Mouse (Mus musculus): ENCODE measurements at regions not wholly inside any gene's neighbourhood (a gene's known extent, or its start where the extent isn't known, plus 50 kb on each side); places are given as distances from the start of the nearest gene placed in this dataset.

DNA sequence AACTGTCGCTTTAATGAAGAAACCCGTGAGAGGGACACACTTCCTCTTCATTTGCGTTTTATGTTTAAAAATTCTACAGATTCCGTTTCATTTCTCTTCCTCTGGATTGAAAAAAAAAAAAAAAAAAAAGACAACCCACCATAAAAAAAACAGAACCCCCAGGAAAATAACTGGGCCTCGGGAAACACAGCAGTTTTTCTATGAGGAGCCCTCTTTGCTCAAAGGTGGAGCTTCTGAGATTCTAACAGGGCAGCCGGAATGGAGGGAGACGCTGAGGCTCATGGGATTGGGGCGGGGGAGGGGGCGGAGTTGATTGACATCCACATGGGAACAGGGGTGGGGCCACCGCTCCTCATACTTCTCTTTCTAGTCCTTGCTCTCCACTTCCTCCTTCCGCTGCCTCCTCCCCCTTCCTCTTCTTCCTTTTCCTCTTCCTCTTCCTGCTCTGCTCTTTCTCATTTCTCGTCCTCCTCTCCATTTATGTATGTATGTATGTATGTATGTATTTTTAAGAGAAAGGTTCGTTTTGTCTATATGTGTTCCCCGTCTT lies 174.1 kb upstream of the Mrps10 start:
- H3K36me3 ChIP-seq (ENCODE audit: control insufficient read depth, insufficient read depth, low read length) = no peaks in the 10 kb centered on the region
- H3K27me3 ChIP-seq (ENCODE audit: control insufficient read depth, insufficient read depth, low read length) = no peaks in the 10 kb centered on the region
- no peak overlapping the region for H3K4me3 ChIP-seq (ENCODE audit: low read depth, low read length)
- no peaks in the 10 kb centered on the region for H3K9me3 ChIP-seq (replicated peaks; ENCODE audit: control insufficient read depth, low read length)
- peaks cover 32% of the 10 kb centered on the region for H3K4me1 ChIP-seq (ENCODE audit: control insufficient read depth, insufficient read depth, low read length)
- WGBS (ENCODE audit: insufficient replicate concordance) = 86% methylated on average over 14 of the region's 14 CpGs
- H3K4me2 ChIP-seq = no peak overlapping the region
- H3K9ac ChIP-seq (ENCODE audit: low read depth, low read length) = no peak overlapping the region
- H3K27ac ChIP-seq (ENCODE audit: low read depth, low read length) = no peak overlapping the region
- no peak for ATAC-seq (replicated peaks; ENCODE audit: insufficient number of reproducible peaks, low FRiP score, low TSS enrichment)

DNA sequence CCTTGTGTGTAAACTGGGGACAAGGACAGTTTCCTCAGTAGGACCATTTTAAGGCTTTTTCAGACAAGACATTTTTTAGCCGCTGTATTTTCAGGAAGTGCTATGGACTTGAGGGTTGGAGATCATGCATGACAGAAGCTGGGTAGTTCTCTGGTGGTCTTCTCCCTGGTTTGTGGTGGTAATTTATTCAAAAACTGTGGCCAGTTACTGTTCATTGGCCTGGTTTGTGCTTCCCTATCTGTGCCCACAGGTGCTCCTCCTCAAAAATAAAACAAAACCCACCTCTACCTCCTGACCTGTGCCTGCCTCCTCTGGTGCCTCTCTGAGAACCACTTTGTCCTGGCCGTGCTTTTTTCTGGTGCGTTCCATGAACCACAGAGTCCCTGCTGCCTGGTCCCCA lies 177.3 kb upstream of the Mrps10 start:
- 85% methylated on average over 3 of the region's 3 CpGs for WGBS (ENCODE audit: insufficient replicate concordance)
- ATAC-seq (replicated peaks; ENCODE audit: insufficient number of reproducible peaks, low FRiP score, low TSS enrichment) = no peak
- H3K4me2 ChIP-seq = no peak overlapping the region
- H3K27ac ChIP-seq (ENCODE audit: low read depth, low read length) = no peak overlapping the region
- H3K9me3 ChIP-seq (replicated peaks; ENCODE audit: control insufficient read depth, low read length) = no peaks in the 10 kb centered on the region
- no peaks in the 10 kb centered on the region for H3K36me3 ChIP-seq (ENCODE audit: control insufficient read depth, insufficient read depth, low read length)
- no peak overlapping the region for H3K4me3 ChIP-seq (ENCODE audit: low read depth, low read length)
- no peak overlapping the region for H3K9ac ChIP-seq (ENCODE audit: low read depth, low read length)
- H3K27me3 ChIP-seq (ENCODE audit: control insufficient read depth, insufficient read depth, low read length) = no peaks in the 10 kb centered on the region
- peaks cover 4% of the 10 kb centered on the region for H3K4me1 ChIP-seq (ENCODE audit: control insufficient read depth, insufficient read depth, low read length)

DNA sequence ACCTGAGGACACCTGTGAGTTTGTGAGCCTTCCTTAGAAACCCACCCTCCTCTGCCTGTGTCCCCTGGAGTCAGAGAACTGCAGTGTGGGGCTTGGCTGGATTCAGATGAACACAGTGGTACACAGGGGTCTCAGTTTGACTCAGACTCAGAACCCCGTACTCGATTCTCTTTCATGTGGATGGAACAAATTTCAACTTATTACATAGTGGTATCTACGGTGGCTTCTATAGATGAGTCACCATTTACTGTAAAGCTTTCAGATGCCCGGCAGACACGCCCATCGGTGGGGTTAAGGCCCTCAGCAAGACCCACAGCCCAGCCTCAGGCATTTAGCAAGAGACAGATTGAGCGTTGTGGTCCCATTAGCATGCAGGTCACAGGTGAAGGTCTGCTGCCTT lies 178.9 kb upstream of the Mrps10 start:
- ATAC-seq (replicated peaks; ENCODE audit: insufficient number of reproducible peaks, low FRiP score, low TSS enrichment) = no peak
- Histone ChIP-seq H3K36me3 (ENCODE audit: control insufficient read depth, insufficient read depth, low read length) (no peaks in the 10 kb centered on the region), H3K4me3 (ENCODE audit: low read depth, low read length) (no peak overlapping the region), H3K9me3 (replicated peaks; ENCODE audit: control insufficient read depth, low read length) (no peaks in the 10 kb centered on the region), H3K9ac (ENCODE audit: low read depth, low read length) (no peak overlapping the region), H3K4me2 (no peak overlapping the region), H3K27ac (ENCODE audit: low read depth, low read length) (no peak overlapping the region), H3K27me3 (ENCODE audit: control insufficient read depth, insufficient read depth, low read length) (no peaks in the 10 kb centered on the region), H3K4me1 (ENCODE audit: control insufficient read depth, insufficient read depth, low read length) (no peaks in the 10 kb centered on the region)
- WGBS (ENCODE audit: insufficient replicate concordance) = 76% methylated on average over 7 of the region's 7 CpGs

DNA sequence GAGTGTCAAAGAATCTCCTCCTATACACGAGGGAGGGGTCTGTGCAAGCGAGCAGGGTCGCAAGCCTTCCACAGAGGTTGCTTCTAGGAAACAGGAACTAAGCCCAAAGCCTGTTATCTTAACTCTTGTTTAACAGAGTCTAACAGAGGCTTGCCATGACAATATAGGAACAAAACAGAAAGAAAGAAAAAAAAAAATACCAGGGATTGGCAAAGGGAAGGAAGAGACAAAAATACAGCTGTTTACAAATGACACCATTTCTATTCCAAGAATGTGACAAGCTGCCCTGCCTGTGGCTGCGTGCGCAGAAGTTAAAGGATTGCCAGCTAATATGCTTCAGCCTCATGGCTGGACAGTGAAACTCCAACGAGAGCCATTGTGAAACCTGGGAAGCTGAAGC lies 173.8 kb upstream of the Ubr2 start:
- Histone ChIP-seq H3K27me3 (ENCODE audit: control insufficient read depth, insufficient read depth, low read length) (no peaks in the 10 kb centered on the region), H3K4me3 (ENCODE audit: low read depth, low read length) (no peak overlapping the region), H3K27ac (ENCODE audit: low read depth, low read length) (peak overlapping the region; percentile 63; the same call in 1 of the 2 replicates), H3K4me2 (no peak overlapping the region), H3K36me3 (ENCODE audit: control insufficient read depth, insufficient read depth, low read length) (no peaks in the 10 kb centered on the region), H3K9me3 (replicated peaks; ENCODE audit: control insufficient read depth, low read length) (no peaks in the 10 kb centered on the region), H3K9ac (ENCODE audit: low read depth, low read length) (no peak overlapping the region), H3K4me1 (ENCODE audit: control insufficient read depth, insufficient read depth, low read length) (peaks cover 9% of the 10 kb centered on the region)
- WGBS (ENCODE audit: insufficient replicate concordance) = 50% methylated on average over 6 of the region's 6 CpGs
- no peak for ATAC-seq (replicated peaks; ENCODE audit: insufficient number of reproducible peaks, low FRiP score, low TSS enrichment)

DNA sequence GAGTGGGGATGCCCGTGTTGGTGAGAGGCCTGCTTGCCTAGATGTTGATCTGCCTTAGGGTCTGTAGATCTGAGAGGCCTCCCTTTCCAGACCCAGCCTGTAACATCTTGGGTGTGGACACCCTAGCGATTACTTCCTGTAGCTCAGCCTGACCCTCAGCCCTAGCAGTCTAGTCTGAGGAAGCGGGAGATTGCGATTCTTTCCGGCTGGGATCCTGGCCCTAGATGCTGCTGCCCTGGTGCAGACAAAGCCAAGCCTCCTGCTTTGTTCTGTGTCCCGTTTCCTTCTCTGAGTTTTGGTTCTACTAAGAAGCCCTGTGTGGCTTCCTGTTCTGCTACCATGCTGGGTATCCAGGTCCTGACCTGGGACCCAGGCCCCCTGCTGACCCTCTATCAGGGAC lies 171.8 kb upstream of the Ubr2 start:
- Histone ChIP-seq H3K27ac (ENCODE audit: low read depth, low read length) (peak overlapping the region; percentile 37; the same call in 1 of the 2 replicates), H3K9me3 (replicated peaks; ENCODE audit: control insufficient read depth, low read length) (no peaks in the 10 kb centered on the region), H3K4me1 (ENCODE audit: control insufficient read depth, insufficient read depth, low read length) (peaks cover 24% of the 10 kb centered on the region), H3K4me3 (ENCODE audit: low read depth, low read length) (no peak overlapping the region), H3K9ac (ENCODE audit: low read depth, low read length) (no peak overlapping the region), H3K4me2 (no peak overlapping the region), H3K27me3 (ENCODE audit: control insufficient read depth, insufficient read depth, low read length) (no peaks in the 10 kb centered on the region), H3K36me3 (ENCODE audit: control insufficient read depth, insufficient read depth, low read length) (no peaks in the 10 kb centered on the region)
- 50% methylated on average over 6 of the region's 6 CpGs for WGBS (ENCODE audit: insufficient replicate concordance)
- ATAC-seq (replicated peaks; ENCODE audit: insufficient number of reproducible peaks, low FRiP score, low TSS enrichment) = no peak; the same call in 1 of the 2 replicates

DNA sequence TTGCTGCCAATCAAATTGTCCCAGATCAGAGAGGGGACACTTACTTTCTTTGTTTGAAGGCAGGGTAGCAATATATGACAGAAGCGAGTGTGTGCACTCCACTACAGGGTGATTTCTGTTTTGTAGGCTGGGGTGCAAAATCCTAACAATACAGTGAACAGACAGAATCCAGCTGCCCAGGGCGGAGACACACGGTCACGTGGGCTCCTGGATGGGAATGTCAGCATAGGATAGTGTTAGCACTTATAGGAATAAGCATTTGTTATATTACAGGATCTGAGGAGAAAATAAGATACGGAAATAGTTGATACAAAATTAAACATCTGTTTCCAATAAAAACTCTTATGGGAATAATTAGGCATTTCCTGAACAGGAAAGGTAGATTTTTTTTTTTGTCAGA lies 169.1 kb upstream of the Ubr2 start:
- WGBS (ENCODE audit: insufficient replicate concordance) = 61% methylated on average over 5 of the region's 5 CpGs
- H3K4me1 ChIP-seq (ENCODE audit: control insufficient read depth, insufficient read depth, low read length) = peaks cover 29% of the 10 kb centered on the region
- no peak for ATAC-seq (replicated peaks; ENCODE audit: insufficient number of reproducible peaks, low FRiP score, low TSS enrichment)

DNA sequence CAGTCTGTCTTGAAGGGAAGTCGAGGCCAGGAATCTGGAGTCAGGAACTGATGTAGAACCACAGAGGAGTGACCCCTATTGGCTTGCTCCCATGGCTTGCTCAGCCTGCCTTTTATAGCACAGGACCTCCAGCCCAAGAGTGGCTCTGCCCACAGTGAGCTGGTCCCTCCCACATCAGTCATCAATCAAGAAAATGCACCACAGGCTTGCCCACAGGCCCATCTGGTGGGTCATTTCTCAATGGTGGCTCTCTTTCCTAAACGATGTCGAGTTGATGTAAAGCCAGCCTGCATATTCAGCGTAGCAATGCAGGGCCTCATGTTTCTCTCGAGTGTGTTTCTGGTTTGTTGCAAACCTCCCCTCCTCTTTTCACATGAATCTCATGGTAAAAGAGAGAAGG lies 168.3 kb upstream of the Ubr2 start:
- Histone ChIP-seq H3K4me1 (ENCODE audit: control insufficient read depth, insufficient read depth, low read length) (peaks cover 33% of the 10 kb centered on the region), H3K36me3 (ENCODE audit: control insufficient read depth, insufficient read depth, low read length) (no peaks in the 10 kb centered on the region), H3K9me3 (replicated peaks; ENCODE audit: control insufficient read depth, low read length) (no peaks in the 10 kb centered on the region), H3K9ac (ENCODE audit: low read depth, low read length) (peak overlapping the region; percentile 30; the same call in 1 of the 2 replicates), H3K4me3 (ENCODE audit: low read depth, low read length) (no peak overlapping the region), H3K4me2 (no peak overlapping the region), H3K27ac (ENCODE audit: low read depth, low read length) (no peak overlapping the region), H3K27me3 (ENCODE audit: control insufficient read depth, insufficient read depth, low read length) (no peaks in the 10 kb centered on the region)
- ATAC-seq (replicated peaks; ENCODE audit: insufficient number of reproducible peaks, low FRiP score, low TSS enrichment) = no peak
- 63% methylated on average over 5 of the region's 5 CpGs for WGBS (ENCODE audit: insufficient replicate concordance)

More for the DNA sequence above, 169.1 kb upstream of the Ubr2 start:
- Histone ChIP-seq H3K9me3 (replicated peaks; ENCODE audit: control insufficient read depth, low read length) (no peaks in the 10 kb centered on the region), H3K36me3 (ENCODE audit: control insufficient read depth, insufficient read depth, low read length) (no peaks in the 10 kb centered on the region), H3K9ac (ENCODE audit: low read depth, low read length) (no peak overlapping the region), H3K27me3 (ENCODE audit: control insufficient read depth, insufficient read depth, low read length) (no peaks in the 10 kb centered on the region), H3K4me2 (no peak overlapping the region), H3K27ac (ENCODE audit: low read depth, low read length) (no peak overlapping the region), H3K4me3 (ENCODE audit: low read depth, low read length) (no peak overlapping the region)

DNA sequence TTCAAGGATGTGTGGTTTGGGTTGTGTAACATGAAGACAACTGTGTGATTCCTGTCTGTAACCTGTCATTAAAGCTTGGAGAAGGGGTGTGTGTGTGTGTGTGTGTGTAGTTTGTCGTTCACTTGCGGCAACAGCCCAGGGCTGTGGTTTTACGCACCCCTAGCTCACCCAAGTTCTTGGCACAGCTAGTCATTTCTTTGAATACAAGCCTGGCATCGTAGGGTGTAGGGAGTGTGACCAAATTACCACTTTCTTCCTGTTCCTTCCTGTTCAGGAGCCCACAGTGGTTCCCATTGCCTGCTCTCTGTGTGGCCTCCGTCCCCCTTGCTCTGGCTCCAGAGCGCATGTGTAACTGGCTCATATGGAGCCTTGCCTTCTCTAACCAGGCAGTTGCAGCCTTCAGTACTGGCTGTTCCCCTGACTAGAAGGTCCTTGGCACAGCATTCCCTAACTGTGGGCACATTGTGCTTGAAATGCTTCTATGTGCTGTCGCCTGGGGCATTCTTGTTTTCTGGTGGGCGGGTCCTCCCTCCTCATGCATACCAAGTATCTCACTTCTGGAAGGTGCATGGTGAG lies 167.4 kb upstream of the Ubr2 start:
- ATAC-seq (replicated peaks; ENCODE audit: insufficient number of reproducible peaks, low FRiP score, low TSS enrichment) = no peak
- no peaks in the 10 kb centered on the region for H3K9me3 ChIP-seq (replicated peaks; ENCODE audit: control insufficient read depth, low read length)
- no peak overlapping the region for H3K9ac ChIP-seq (ENCODE audit: low read depth, low read length)
- H3K36me3 ChIP-seq (ENCODE audit: control insufficient read depth, insufficient read depth, low read length) = no peaks in the 10 kb centered on the region
- H3K4me2 ChIP-seq = no peak overlapping the region
- H3K27ac ChIP-seq (ENCODE audit: low read depth, low read length) = no peak overlapping the region
- no peaks in the 10 kb centered on the region for H3K27me3 ChIP-seq (ENCODE audit: control insufficient read depth, insufficient read depth, low read length)
- 84% methylated on average over 8 of the region's 8 CpGs for WGBS (ENCODE audit: insufficient replicate concordance)
- peaks cover 30% of the 10 kb centered on the region for H3K4me1 ChIP-seq (ENCODE audit: control insufficient read depth, insufficient read depth, low read length)
- H3K4me3 ChIP-seq (ENCODE audit: low read depth, low read length) = no peak overlapping the region

DNA sequence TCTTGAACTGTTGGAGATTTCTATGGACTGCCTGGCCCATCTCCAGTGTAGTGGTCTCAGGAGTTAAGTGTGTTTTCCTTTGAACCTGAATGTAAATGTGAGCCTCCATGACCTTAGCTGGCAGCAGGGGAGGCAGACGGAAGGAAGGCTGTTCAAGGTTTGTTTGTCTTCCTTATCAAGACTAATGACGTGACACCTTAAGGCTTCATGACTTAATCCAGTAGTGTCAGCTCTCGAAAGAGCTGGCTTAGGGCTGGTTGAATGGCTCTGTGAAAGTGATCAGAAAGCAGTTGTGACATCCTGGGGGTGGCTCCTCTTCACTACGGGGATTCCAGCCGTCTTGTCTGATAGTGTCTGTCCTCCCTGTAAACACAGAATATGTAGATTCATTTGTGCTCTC lies 166.0 kb upstream of the Ubr2 start:
- Histone ChIP-seq H3K27ac (ENCODE audit: low read depth, low read length) (no peak overlapping the region), H3K36me3 (ENCODE audit: control insufficient read depth, insufficient read depth, low read length) (no peaks in the 10 kb centered on the region), H3K27me3 (ENCODE audit: control insufficient read depth, insufficient read depth, low read length) (no peaks in the 10 kb centered on the region), H3K4me3 (ENCODE audit: low read depth, low read length) (no peak overlapping the region), H3K9ac (ENCODE audit: low read depth, low read length) (no peak overlapping the region), H3K4me1 (ENCODE audit: control insufficient read depth, insufficient read depth, low read length) (peaks cover 30% of the 10 kb centered on the region), H3K4me2 (no peak overlapping the region), H3K9me3 (replicated peaks; ENCODE audit: control insufficient read depth, low read length) (no peaks in the 10 kb centered on the region)
- ATAC-seq (replicated peaks; ENCODE audit: insufficient number of reproducible peaks, low FRiP score, low TSS enrichment) = no peak
- 14% methylated on average over 5 of the region's 5 CpGs for WGBS (ENCODE audit: insufficient replicate concordance)

Data from heart, embryonic 11.5 days (tissue).